Mouse (Mus musculus): Measurements from ENCODE around the gene Runx1. TPM values are rescaled to one million over a fixed set of nuclear protein-coding genes. Genes with fewer than 3 reads are reported as not detected.
A peak's percentile ranks its signal among the peaks of the same experiment; 100 is the strongest.

The Runx1 gene
- total and polyA plus RNA-seq, 3 experiments: 3.1 to 10.9 (median 4.7) TPM

- H3K4me1 ChIP-seq (ENCODE audit: control insufficient read depth in 1 of 2, insufficient read depth in 2 of 2): peaks cover 34 to 80% of the 10 kb centered on the region in 2 experiments
- no peak overlapping the region for H3K27ac ChIP-seq (ENCODE audit: insufficient read depth, low read depth)
- H3K79me2 ChIP-seq (replicated peaks; ENCODE audit: control insufficient read depth, extremely low read depth, insufficient read depth, poor library complexity, severe bottlenecking): no peaks in the 10 kb centered on the region
- H3K36me3 ChIP-seq (replicated peaks in 1 of 2; ENCODE audit: control insufficient read depth in 1 of 2, insufficient read depth in 1 of 2, low read length in 1 of 2): peaks cover 0 to 53% of the 10 kb centered on the region in 2 experiments
- H3K9ac ChIP-seq (ENCODE audit: insufficient read depth, low read depth): no peak overlapping the region
- dilution Hi-C loops (cut with MboI; ENCODE audit: extremely low pct_ligation_motif_present, extremely low pct_unique_long_range_greater_than_20kb, low sequenced_read_pairs) (no loop called here), in situ Hi-C loops (cut with MboI; ENCODE audit: low pct_ligation_motif_present, low pct_unique_long_range_greater_than_20kb, low sequenced_read_pairs) (no loop called here)
- H3K27me3 ChIP-seq (replicated peaks): no peaks in the 10 kb centered on the region
- TF ChIP-seq MYC (IDR thresholded peaks at IDR 0.05; ENCODE audit: low read depth, low read length) (0 out of 2 replicates have a peak, but pooled peaks have one; percentile 29), UBTF (IDR thresholded peaks at IDR 0.05; ENCODE audit: low read depth, low read length) (no peak), MAX (IDR thresholded peaks at IDR 0.05; ENCODE audit: low read length) (no peak; the same call in 1 of the 2 replicates), EP300 (IDR thresholded peaks at IDR 0.05; ENCODE audit: low read length) (no peak; the same call in 1 of the 2 replicates), ZNF384 (IDR thresholded peaks at IDR 0.05; ENCODE audit: low read depth, low read length) (no peak), TCF12 (IDR thresholded peaks at IDR 0.05; ENCODE audit: low read depth, low read length) (0 out of 2 replicates have a peak, but pooled peaks have one; percentile 5), BHLHE40 (IDR thresholded peaks at IDR 0.05; ENCODE audit: low read depth, low read length) (peak; percentile 45; the same call in 1 of the 2 replicates)
- DNase-seq (ENCODE audit: extremely low read depth): peak; percentile 71
- no peak overlapping the region for H3K4me3 ChIP-seq (replicated peaks in 1 of 3; ENCODE audit: low read depth in 2 of 3, low read length in 2 of 3, poor library complexity in 1 of 3)
- H3K9me3 ChIP-seq (replicated peaks; ENCODE audit: low read length): no peaks in the 10 kb centered on the region
- H3K4me2 ChIP-seq (ENCODE audit: insufficient read depth, low read depth, poor library complexity, severe bottlenecking): peak overlapping the region; percentile 23
Measured at GRCm38 (mm10) chr16:92786883-92787321, 39.0 kb downstream of the Runx1 start.

GRCm38 (mm10) chr16:92786276-92786882 lies 39.6 kb downstream of the Runx1 start:
- no peak overlapping the region for H3K27ac ChIP-seq (ENCODE audit: insufficient read depth, low read depth)
- H3K4me1 ChIP-seq (ENCODE audit: control insufficient read depth in 1 of 2, insufficient read depth in 2 of 2): peaks cover 34 to 80% of the 10 kb centered on the region in 2 experiments

More at GRCm38 (mm10) chr16:92786276-92786882, 39.6 kb downstream of the Runx1 start:
- peaks cover 0 to 52% of the 10 kb centered on the region in 2 experiments for H3K36me3 ChIP-seq (replicated peaks in 1 of 2; ENCODE audit: control insufficient read depth in 1 of 2, insufficient read depth in 1 of 2, low read length in 1 of 2)
- TF ChIP-seq JUN (IDR thresholded peaks at IDR 0.05; ENCODE audit: insufficient read depth, low read depth, low read length) (no peak), TCF12 (IDR thresholded peaks at IDR 0.05; ENCODE audit: low read depth, low read length) (peak; percentile 7; the same call in 1 of the 2 replicates), JUND (conservative IDR thresholded peaks at IDR 0.05; ENCODE audit: low read depth, low read length) (no peak), TBP (conservative IDR thresholded peaks at IDR 0.05; ENCODE audit: low read depth, low read length) (no peak), ZC3H11A (IDR thresholded peaks at IDR 0.05; ENCODE audit: low read depth, low read length) (no peak), MAFK (IDR thresholded peaks at IDR 0.05; ENCODE audit: insufficient replicate concordance, low read length) (no peak), MXI1 (IDR thresholded peaks at IDR 0.05; ENCODE audit: low read depth, low read length) (no peak), HCFC1 (IDR thresholded peaks at IDR 0.05; ENCODE audit: low read depth, low read length) (no peak), IRF4 (IDR thresholded peaks at IDR 0.05; ENCODE audit: low read depth, low read length) (0 out of 2 replicates have a peak, but pooled peaks have one; percentile 25), KAT2A (IDR thresholded peaks at IDR 0.05; ENCODE audit: insufficient replicate concordance, low read length) (no peak), CHD1 (IDR thresholded peaks at IDR 0.05; ENCODE audit: low read depth, low read length) (no peak), MEF2A (IDR thresholded peaks at IDR 0.05; ENCODE audit: borderline replicate concordance, low read depth, low read length) (0 out of 2 replicates have a peak, but pooled peaks have one; percentile 31), MYC (IDR thresholded peaks at IDR 0.05; ENCODE audit: low read depth, low read length) (no peak), ETS1 (conservative IDR thresholded peaks at IDR 0.05; ENCODE audit: low read depth, low read length) (no peak), BHLHE40 (IDR thresholded peaks at IDR 0.05; ENCODE audit: low read depth, low read length) (no peak), MAZ (IDR thresholded peaks at IDR 0.05; ENCODE audit: low read depth, low read length) (no peak), NELFE (IDR thresholded peaks at IDR 0.05; ENCODE audit: low read depth, low read length) (no peak), RCOR1 (conservative IDR thresholded peaks at IDR 0.05; ENCODE audit: low read depth, low read length) (no peak), USF2 (conservative IDR thresholded peaks at IDR 0.05; ENCODE audit: low read depth, low read length) (no peak), USF1 (IDR thresholded peaks at IDR 0.05; ENCODE audit: low read depth, low read length) (no peak), RAD21 (IDR thresholded peaks at IDR 0.05; ENCODE audit: low read depth, low read length) (no peak), POLR2AphosphoS2 (IDR thresholded peaks at IDR 0.05; ENCODE audit: low read depth, low read length) (no peak), ZNF384 (IDR thresholded peaks at IDR 0.05; ENCODE audit: low read depth, low read length) (no peak), EP300 (IDR thresholded peaks at IDR 0.05; ENCODE audit: low read length) (peak; percentile 36; the same call in 1 of the 2 replicates), SIN3A (IDR thresholded peaks at IDR 0.05; ENCODE audit: low read length) (no peak), ZKSCAN1 (IDR thresholded peaks at IDR 0.05; ENCODE audit: borderline replicate concordance, low read depth, low read length) (no peak), ELF1 (IDR thresholded peaks at IDR 0.05; ENCODE audit: low read depth, low read length) (no peak), PAX5 (IDR thresholded peaks at IDR 0.05; ENCODE audit: low read length) (no peak)
- no peak for DNase-seq (ENCODE audit: extremely low read depth)
- no peak overlapping the region; the same call in 1 of the 2 replicates for H3K4me2 ChIP-seq (ENCODE audit: insufficient read depth, low read depth, poor library complexity, severe bottlenecking)
- no peak overlapping the region for H3K9ac ChIP-seq (ENCODE audit: insufficient read depth, low read depth)
- no peak overlapping the region for H3K4me3 ChIP-seq (replicated peaks in 1 of 3; ENCODE audit: low read depth in 2 of 3, low read length in 2 of 3, poor library complexity in 1 of 3)
- in situ Hi-C loops (cut with MboI; ENCODE audit: low pct_ligation_motif_present, low pct_unique_long_range_greater_than_20kb, low sequenced_read_pairs): no loop called here
- H3K9me3 ChIP-seq (replicated peaks; ENCODE audit: low read length): no peaks in the 10 kb centered on the region
- H3K27me3 ChIP-seq (replicated peaks): no peaks in the 10 kb centered on the region
- dilution Hi-C loops (cut with MboI; ENCODE audit: extremely low pct_ligation_motif_present, extremely low pct_unique_long_range_greater_than_20kb, low sequenced_read_pairs): no loop called here
- H3K79me2 ChIP-seq (replicated peaks; ENCODE audit: control insufficient read depth, extremely low read depth, insufficient read depth, poor library complexity, severe bottlenecking): no peaks in the 10 kb centered on the region
